Mouse (Mus musculus) monocyte, adult 2 months (primary cell): Measurements from ENCODE around the gene Majin.

Experiments
- DNase-seq, 2 experiments: peaks; one replicate each; pipeline ENCODE4 v3.0.0; 2022; ENCODE audit warnings: low spot score in 2 of 2, low read depth in 1 of 2

The Majin gene

GRCm38 (mm10) chr19:6226763-6227162 is 42.6 kb downstream of the Majin start:
- DNase-seq = no peak

GRCm38 (mm10) chr19:6227864-6228263 is 43.7 kb downstream of the Majin start:
- DNase-seq = no peak

DNA sequence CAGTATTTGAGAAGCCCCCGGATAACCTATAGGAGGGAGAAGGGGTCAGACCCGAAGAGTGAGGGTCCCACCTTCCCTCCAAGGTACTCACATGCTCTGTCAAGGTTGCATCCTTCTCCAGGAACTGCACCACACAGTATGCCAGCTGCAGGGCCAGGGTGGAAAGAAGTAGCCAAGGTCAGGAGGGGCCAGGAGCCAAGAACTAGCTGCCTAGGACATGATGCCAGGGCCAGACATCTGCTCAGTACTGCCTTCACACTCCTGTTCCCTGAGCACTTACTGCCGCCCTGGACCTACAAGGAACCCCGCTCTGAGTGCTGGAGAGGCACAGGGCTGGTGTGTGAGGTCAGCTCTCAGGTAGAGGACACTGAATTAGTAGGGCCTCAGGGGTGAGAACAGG is 46.2 kb downstream of the Majin start:
- DNase-seq = no peak

- no peak for DNase-seq
Observed at GRCm38 (mm10) chr19:6231036-6231435, 46.8 kb downstream of the Majin start.

GRCm38 (mm10) chr19:6233647-6234046 is 49.5 kb downstream of the Majin start:
- DNase-seq = no peak

DNA sequence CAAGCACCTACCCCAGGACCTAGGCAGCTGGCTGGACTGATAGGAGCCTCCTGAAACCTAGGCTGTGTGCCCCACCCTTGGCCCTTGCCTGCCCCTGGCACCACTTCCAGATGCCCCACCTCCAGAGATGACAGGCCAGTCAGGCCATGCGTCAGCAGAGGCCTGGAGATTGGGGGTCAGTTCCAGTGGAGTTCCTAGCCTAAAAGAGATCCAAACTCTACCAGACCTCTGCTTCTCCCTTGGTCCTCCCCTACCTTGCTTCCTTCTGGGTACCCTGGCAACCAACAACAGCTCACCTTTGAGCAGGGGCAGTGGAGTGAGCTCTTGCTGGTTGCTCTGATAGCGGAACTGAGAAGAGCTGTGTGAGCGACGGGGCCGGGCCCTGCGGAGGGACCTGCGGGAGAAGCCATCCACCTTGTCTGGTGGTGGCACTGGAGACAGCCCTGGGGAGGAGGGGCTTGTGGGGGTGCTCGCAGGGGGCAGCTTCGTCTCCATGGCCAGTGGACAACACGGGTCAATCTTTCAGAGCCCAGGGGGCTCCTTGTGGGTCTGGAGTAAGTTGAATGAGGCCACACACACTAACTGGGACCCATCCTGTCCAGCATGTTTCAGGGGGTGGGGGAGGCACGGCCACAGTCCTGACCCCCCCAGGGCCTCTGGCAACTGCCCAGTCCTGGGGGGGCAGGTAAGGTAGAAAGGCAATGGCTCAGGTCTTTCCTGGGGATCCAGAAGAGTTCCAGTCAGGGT is 50.3 kb downstream of the Majin start:
- no peak for DNase-seq

DNA sequence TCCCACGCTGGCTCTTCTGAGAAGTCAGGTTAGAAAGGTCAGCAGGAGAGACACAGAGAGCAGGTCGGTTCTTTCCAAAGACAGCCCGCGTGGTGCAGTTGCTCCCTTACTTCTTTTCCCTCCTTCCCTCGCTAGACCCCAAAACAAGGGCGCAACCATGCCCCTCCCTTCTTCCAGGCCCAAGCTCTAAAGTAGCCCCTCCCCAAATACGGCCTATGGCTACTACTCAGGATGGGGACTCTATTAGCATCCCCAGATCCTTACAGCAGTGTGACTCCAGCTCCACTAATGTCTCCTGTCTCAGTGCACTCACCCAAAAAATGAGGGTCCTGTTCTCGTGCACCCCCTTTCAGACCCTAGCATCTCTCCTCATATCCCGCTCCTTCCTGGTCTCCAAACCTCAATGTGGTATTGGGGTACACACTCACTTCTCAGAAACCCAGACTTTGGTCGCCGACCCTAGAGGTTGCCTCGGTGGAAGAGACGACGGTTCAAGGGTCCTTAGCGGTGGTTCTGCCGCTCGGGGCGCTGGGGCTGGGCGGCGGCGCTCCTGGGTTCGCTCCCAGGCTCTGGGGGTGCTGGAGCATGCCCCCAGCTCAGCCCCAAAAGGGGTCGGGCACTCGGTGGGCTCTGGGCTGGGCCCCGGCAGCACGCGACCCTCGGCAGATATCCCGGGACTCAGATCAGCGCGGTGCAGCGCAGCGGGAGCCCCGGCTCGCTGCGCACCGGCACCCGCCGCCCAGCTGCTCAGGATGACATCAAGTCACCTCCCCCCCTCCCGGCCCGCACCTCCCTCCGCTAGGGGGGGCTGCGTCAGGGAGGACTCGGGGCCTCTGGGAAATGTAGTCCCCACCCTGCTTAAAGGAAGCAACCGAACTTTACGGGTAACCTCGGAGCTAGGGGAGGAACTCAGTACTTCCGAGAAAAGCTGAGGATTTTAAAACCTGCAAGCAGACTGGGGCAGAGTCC is 51.2 kb downstream of the Majin start, which contains the start of gene Ppp2r5b:
Gene Ppp2r5b, minus strand, starts transcription at position 789 of the 969 bp plus-strand sequence.
- DNase-seq = peak; percentile 88 to 92

GRCm38 (mm10) chr19:6236053-6236441 is 51.9 kb downstream of the Majin start:
- peak; percentile 67 to 69 for DNase-seq

DNA sequence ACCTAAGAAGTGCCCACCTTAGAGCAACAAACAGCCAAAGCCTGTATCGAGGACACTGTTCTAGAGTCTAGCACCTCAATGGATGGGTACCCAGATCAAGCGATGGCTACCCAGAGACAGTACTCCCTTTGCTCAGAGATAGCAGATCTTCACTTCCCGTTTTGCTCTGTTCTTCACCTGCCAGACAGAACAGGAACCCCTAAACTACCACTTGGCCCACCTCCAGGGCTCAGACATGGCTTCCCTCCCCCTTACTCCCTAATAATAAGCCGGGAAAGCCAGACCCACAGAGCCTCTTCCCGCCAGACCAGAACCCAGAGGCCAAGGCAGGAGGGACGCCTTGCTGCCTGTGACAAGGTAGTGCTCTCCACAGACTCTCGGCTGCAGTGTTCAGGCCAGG is 52.7 kb downstream of the Majin start:
- DNase-seq = no peak

GRCm38 (mm10) chr19:6238740-6239139 is 54.6 kb downstream of the Majin start:
- DNase-seq = no peak

DNA sequence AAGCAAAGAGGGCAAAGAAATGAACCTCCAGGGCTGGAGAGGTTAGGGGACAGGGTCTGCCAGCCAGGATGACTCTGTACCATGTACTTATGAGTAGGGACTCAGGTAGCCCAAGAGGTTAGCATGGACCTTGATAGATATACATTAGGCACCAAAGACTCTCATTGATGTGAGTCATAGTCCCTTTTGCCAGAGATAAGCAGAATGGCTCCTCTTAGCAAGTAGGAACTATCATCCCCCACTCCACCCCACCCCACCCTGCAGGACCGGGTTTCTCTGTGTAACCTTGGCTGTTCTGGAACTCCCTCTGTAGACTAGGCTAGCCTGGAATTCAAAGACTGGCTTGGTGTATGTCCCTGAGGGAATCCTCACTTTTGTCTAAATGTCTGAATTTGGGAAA is 55.9 kb downstream of the Majin start:
- no peak for DNase-seq

DNA sequence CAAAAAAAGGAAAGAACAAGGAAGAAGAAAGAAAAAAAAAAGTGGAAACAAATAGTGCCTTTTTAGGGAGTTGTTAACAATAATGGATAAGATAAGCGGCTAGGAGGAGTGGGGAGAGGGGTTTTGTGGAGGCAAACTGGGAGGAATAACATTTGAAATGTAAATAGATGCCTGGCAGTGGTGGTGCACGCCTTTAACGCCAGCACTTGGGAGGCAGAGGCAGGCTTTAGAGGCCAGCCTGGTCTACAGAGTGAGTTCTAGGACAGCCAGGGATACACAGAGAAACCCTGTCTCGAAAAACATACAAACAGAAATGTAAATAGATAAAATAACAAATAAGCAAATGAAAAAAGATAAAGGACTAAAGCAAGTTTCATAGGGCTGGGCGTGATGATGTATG is 56.5 kb downstream of the Majin start:
- no peak for DNase-seq

GRCm38 (mm10) chr19:6241274-6242107 is 57.3 kb downstream of the Majin start, which contains the start of gene Atg2a:
Gene Atg2a (plus strand): TSS chr19:6241668.
- DNase-seq = peak; percentile 98

GRCm38 (mm10) chr19:6242281-6242680 is 58.1 kb downstream of the Majin start:
- DNase-seq = peak; percentile 73 to 85

GRCm38 (mm10) chr19:6243226-6243625 is 59.0 kb downstream of the Majin start:
- DNase-seq = no peak

DNA sequence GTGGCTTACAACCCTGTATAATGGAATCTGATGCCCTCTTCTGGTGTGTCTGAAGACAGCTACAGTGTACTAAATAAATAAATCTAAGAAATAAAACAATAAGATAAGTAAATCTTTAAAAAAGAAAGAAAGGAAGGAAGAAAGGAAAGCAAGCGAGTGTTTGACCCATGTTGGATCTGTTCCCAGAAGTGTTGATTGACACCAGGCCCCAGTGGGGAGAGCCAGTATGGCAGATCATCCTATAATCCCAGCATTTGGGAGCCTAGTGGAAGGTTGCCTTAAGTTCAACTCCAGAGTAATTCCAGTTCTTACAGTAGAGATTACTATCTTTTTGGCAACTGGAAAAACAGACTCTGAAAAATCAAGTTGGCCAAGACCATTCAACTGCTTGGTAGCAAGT is 61.6 kb downstream of the Majin start:
- DNase-seq = no peak

- no peak for DNase-seq
Observed at GRCm38 (mm10) chr19:6247526-6248300, 63.5 kb downstream of the Majin start.

- DNase-seq = no peak
Observed at GRCm38 (mm10) chr19:6253021-6253420, 68.8 kb downstream of the Majin start.

DNA sequence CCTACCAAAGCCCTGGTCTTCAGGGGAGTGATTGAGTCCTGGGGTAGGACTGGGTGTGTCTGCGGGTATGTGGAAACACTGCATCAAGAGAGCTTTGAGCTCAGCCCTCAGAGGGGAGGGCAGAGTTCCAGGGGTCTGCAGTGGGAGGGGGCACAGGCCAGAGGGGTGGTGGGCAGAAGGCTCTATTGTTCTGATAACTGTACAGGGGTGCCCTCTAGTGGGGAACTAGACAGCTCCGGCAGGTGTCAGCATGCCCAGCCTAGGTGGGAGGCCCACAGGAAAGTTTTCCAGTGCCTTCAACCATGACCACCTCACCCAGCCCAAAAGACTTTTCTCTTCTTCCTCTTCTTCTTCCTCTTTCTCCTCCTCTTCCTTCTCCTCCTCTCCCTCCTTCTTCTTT is 76.2 kb downstream of the Majin start:
- no peak for DNase-seq

GRCm38 (mm10) chr19:6260946-6261345 is 76.8 kb downstream of the Majin start:
- DNase-seq = no peak
